Mouse (Mus musculus) embryonic facial prominence, embryonic 11.5 days (tissue): ENCODE results near the gene Scd3. TPM values are rescaled to one million over a fixed set of nuclear protein-coding genes. Genes with fewer than 3 reads are reported as not detected.
A peak's percentile ranks its signal among the peaks of the same experiment; 100 is the strongest.

Source experiments
- ATAC-seq: fragments of 200-750 bp; cut with Nextera tagmentation; replicated peaks from 2 replicates; pipeline ENCODE4 v1.8.0; 2017; ENCODE audit warnings: low read depth; ENCODE audit not compliant: insufficient number of reproducible peaks, low FRiP score, low TSS enrichment
- DNase-seq: peaks from one replicate; pipeline ENCODE4 v3.0.0-alpha.2; 2015; ENCODE audit warnings: low spot score
- H3K27ac ChIP-seq: fragments of 300-500 bp; sonication (generic); replicated peaks from 2 replicates; pipeline ENCODE4 v1.5.1; 2014; ENCODE audit warnings: mild to moderate bottlenecking, low read depth, low read length, control low read depth
- H3K27me3 ChIP-seq: fragments of 300-500 bp; sonication (generic); 2 replicates; pipeline ENCODE4 v1.6.1; 2014; ENCODE audit warnings: mild to moderate bottlenecking, low read length, moderate library complexity, mixed read lengths; ENCODE audit not compliant: control insufficient read depth, insufficient read depth
- H3K36me3 ChIP-seq: fragments of 300-500 bp; sonication (generic); replicated peaks from 2 replicates; pipeline ENCODE4 v1.6.1; 2014; ENCODE audit warnings: low read depth, mild to moderate bottlenecking, low read length, moderate library complexity, mixed read lengths; ENCODE audit not compliant: control insufficient read depth, insufficient read depth
- H3K4me1 ChIP-seq: fragments of 300-500 bp; sonication (generic); 2 replicates; pipeline ENCODE4 v1.6.1; 2014; ENCODE audit warnings: low read length, mixed read lengths; ENCODE audit not compliant: control insufficient read depth, insufficient read depth
- H3K4me2 ChIP-seq: fragments of 300-500 bp; sonication (generic); 2 replicates; pipeline ENCODE4 v1.6.1; 2014; ENCODE audit warnings: low read depth, mild to moderate bottlenecking, control low read depth, low read length, moderate library complexity
- H3K4me3 ChIP-seq: fragments of 300-500 bp; sonication (generic); 2 replicates; pipeline ENCODE4 v1.5.1; 2014; ENCODE audit warnings: low read depth, low read length, control low read depth
- H3K9ac ChIP-seq: fragments of 300-500 bp; sonication (generic); replicated peaks from 2 replicates; pipeline ENCODE4 v1.6.1; 2014; ENCODE audit warnings: mild to moderate bottlenecking, control low read depth, low read length
- H3K9me3 ChIP-seq: fragments of 300-500 bp; sonication (generic); replicated peaks from 2 replicates; pipeline ENCODE4 v1.6.1; 2016; ENCODE audit warnings: mild to moderate bottlenecking, low read length, inconsistent platforms, mixed read lengths; ENCODE audit not compliant: control insufficient read depth
- WGBS: fragments of 180-500 bp; shearing (Covaris S2); extraction: QIAGEN DNeasy Blood & Tissue Kit; methylation state at CpG from one replicate; pipeline ENCODE4 v1.1.7; 2014; 5-methylcytosine and 5-hydroxymethylcytosine counted together
- polyA plus RNA-seq: library from polyadenylated mRNA; unstranded; fragments of >200 nt; fragmentation: Nextera tagmentation; extraction: Ambion mirVana; gene quantifications from 2 replicates; pipeline ENCODE4 v1.2.1, GENCODE M21; 2014

The Scd3 gene
- polyA plus RNA-seq, 1 experiment from 2014 or later: 0.22 TPM

DNA sequence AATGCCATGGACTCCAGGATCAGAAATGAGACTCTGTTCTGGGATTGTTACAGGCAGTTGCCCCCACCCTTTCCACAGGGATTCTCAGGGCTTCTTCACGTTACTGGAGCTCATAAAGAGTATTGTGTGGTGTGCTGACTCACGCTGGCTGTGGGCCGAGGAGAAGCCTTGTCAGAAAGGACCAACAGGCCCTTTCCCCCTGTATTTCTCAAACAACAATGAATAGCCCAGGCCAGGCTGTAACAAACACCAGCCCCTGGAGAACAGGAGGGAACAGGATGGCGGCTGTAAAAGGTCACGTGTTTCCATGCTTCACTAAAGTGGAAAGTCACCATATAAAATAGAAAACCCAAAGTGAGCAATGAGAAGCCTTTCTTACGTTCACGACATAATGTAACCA is 62.2 kb downstream of the Scd3 start:
- H3K9ac ChIP-seq: no peak overlapping the region
- ATAC-seq (no peak), DNase-seq (no peak)
- H3K36me3 ChIP-seq: no peaks in the 10 kb centered on the region
- H3K4me1 ChIP-seq: no peaks in the 10 kb centered on the region
- WGBS: 56% methylated on average over 7 of the region's 7 CpGs
- H3K4me3 ChIP-seq: no peak overlapping the region
- no peaks in the 10 kb centered on the region for H3K9me3 ChIP-seq
- no peak overlapping the region for H3K4me2 ChIP-seq
- H3K27me3 ChIP-seq: no peaks in the 10 kb centered on the region
- no peak overlapping the region for H3K27ac ChIP-seq

DNA sequence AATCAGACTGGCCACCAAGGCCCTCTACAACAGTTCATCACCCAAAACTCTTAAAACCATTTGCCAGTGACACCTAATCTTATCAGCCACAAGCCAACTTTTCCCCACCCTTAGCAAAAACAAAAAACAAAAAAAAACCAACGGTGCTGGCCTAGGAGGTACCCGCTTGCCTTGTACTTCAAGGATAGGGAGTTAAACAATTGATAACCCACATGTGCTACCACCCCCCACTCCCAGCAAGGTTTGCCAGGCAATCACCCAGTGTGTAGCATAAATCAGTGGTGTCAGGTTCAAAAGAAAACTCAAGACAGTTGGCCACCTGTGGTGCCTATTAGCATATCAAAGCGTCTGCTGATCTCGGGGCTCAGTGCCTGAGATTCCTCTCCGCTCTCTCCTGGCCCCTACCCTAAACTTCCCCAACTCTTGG is 62.9 kb downstream of the Scd3 start:
- Histone ChIP-seq H3K27ac (no peak overlapping the region), H3K9ac (no peak overlapping the region), H3K4me3 (no peak overlapping the region), H3K4me2 (no peak overlapping the region), H3K27me3 (no peaks in the 10 kb centered on the region), H3K36me3 (no peaks in the 10 kb centered on the region), H3K9me3 (no peaks in the 10 kb centered on the region), H3K4me1 (no peaks in the 10 kb centered on the region)
- WGBS: 39% methylated on average over 5 of the region's 5 CpGs
- ATAC-seq (no peak), DNase-seq (no peak)

DNA sequence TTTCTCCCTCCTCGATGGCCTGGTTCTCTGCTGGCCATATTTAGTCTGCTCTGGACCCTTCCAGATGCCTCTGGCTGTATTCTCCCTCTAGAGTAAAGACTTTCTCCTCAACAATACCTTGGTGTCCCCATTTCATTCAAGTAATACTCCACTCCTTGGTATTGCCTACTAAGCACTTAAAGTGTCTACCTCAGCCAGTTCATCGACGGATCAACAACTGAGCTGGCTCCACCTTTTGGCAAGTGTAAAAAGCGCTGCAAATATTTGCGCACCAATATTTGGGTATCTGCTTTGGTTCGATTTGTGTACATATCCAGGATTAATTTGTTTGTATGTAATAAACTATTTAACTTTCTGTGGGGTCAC is 63.4 kb downstream of the Scd3 start:
- Histone ChIP-seq H3K9ac (peak overlapping the region; percentile 75), H3K4me3 (peak overlapping the region; percentile 42), H3K9me3 (no peaks in the 10 kb centered on the region), H3K4me1 (no peaks in the 10 kb centered on the region), H3K36me3 (no peaks in the 10 kb centered on the region), H3K4me2 (peak overlapping the region; percentile 78), H3K27me3 (no peaks in the 10 kb centered on the region), H3K27ac (peak overlapping the region; percentile 86)
- 5% methylated on average over 6 of the region's 6 CpGs for WGBS
- DNase-seq (peak; percentile 51), ATAC-seq (no peak; the same call in 1 of the 2 replicates)

DNA sequence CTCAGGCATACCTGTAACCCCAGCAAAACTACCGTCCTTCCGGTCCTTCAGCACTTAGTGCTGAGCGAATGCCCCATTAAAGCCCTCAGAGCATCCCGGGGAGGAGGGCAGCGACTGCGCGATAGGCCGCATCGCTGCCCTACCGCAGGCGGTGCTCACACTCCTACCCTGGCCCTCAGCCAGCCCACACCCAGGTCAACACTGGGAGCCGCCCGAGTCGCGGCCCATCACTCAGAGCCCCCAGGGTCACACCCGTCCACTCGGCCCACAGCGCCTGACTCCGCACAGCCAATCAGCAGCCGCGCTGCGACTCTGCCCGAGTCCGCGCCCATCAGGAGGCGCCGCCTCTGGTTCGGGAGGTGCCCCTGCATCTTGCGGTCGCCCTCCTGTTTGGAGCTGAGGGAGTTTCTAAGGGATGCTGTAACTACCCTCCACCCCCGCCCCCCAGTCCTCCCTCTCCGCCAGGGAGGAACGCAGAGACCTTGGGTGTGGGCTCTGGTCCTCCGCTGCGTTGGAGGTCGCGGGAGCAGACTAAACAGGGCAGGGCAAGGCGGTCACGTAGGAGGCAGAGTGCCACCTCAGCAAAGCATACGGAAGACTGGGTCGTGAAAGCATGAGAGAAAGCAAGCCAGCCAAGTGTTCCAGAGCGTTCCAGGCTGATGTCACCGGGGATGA is 63.9 kb downstream of the Scd3 start:
- H3K36me3 ChIP-seq: no peaks in the 10 kb centered on the region
- H3K27ac ChIP-seq: peak overlapping the region; percentile 86
- no peaks in the 10 kb centered on the region for H3K27me3 ChIP-seq
- H3K4me2 ChIP-seq: peak overlapping the region; percentile 78
- DNase-seq (peak; percentile 94), ATAC-seq (peak; percentile 99)
- no peaks in the 10 kb centered on the region for H3K4me1 ChIP-seq
- H3K9me3 ChIP-seq: no peaks in the 10 kb centered on the region
- H3K4me3 ChIP-seq: peak overlapping the region; percentile 42
- WGBS: under 1% methylated on average over 43 of the region's 43 CpGs
- H3K9ac ChIP-seq: peak overlapping the region; percentile 75

DNA sequence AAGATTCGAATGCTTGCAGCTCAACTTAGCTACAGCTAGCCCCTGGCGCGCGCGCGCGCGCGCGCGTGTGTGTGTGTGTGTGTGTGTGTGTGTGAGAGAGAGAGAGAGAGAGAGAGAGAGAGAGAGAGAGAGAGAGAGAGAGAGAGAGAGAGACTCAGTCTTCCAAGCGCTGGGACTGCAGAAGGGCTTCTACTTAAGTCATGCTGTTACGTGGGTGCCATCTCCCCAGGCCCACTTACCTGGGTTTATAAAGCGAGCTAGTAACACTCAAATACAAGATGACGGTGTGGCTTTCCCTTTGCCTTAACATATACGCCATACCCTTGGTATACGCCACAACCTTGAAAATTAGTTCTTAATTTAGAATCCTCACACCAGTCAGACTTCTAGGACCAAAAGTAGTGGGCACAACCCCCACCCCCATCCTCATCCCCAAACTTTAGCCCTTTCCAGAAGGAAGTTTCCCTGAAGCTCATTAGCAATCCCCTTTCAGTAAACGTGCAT is 64.5 kb downstream of the Scd3 start:
- Histone ChIP-seq H3K4me1 (no peaks in the 10 kb centered on the region), H3K36me3 (no peaks in the 10 kb centered on the region), H3K9ac (peak overlapping the region; percentile 75), H3K4me2 (peak overlapping the region; percentile 78), H3K9me3 (no peaks in the 10 kb centered on the region), H3K27ac (peak overlapping the region; percentile 86), H3K27me3 (no peaks in the 10 kb centered on the region), H3K4me3 (peak overlapping the region; percentile 42)
- WGBS: 11% methylated on average over 18 of the region's 18 CpGs
- no peak for DNase-seq
- ATAC-seq: no peak

DNA sequence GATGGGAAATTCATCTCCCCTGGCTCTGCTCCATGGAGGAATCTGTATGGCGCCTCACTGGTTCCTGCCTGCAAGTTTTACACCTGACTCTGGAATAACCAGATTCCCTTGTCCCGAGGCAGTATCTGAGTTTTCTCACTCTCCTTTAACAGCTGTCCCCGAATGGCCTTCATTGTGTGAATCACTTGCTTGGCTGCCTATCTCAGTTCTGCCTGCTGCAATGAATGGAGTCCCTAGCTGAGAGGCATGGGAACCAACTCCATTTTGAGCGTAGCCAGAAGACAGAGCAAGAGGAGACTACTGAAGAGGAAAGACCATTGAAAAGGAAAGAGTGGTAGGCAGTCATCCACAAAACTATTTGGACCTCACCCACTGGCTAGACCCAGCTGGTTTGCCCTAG is 70.6 kb downstream of the Scd3 start:
- H3K27me3 ChIP-seq: no peaks in the 10 kb centered on the region
- H3K9me3 ChIP-seq: no peaks in the 10 kb centered on the region
- WGBS: 85% methylated on average over 4 of the region's 4 CpGs
- no peak overlapping the region for H3K4me2 ChIP-seq
- no peak for ATAC-seq
- DNase-seq: no peak
- H3K4me1 ChIP-seq: no peaks in the 10 kb centered on the region
- no peak overlapping the region for H3K4me3 ChIP-seq
- H3K9ac ChIP-seq: no peak overlapping the region
- no peak overlapping the region for H3K27ac ChIP-seq
- no peaks in the 10 kb centered on the region for H3K36me3 ChIP-seq

DNA sequence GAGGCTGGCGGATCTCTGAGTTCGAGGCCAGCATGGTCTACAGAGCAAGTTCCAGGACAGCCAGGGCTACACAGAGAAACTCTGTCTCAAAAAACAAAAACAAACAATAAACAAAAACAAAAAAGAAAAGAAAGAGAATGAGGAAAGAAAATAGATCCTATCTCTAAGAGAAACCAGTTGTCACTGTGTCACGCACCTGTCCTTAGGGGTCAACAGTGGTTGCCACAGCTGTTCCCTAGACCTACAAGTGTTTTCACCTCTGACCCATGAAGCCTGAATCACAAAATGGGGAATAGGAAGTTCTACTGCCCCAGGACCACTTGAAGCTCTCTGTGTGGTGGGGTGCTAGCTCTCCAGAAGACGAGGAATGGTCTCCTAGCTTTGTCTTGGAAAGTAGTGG is 71.4 kb downstream of the Scd3 start:
- H3K4me1 ChIP-seq: no peaks in the 10 kb centered on the region
- H3K4me3 ChIP-seq: no peak overlapping the region
- WGBS: 90% methylated on average over 4 of the region's 4 CpGs
- ATAC-seq (no peak), DNase-seq (no peak)
- no peaks in the 10 kb centered on the region for H3K36me3 ChIP-seq
- no peaks in the 10 kb centered on the region for H3K9me3 ChIP-seq
- no peak overlapping the region for H3K27ac ChIP-seq
- no peaks in the 10 kb centered on the region for H3K27me3 ChIP-seq
- H3K9ac ChIP-seq: no peak overlapping the region
- no peak overlapping the region for H3K4me2 ChIP-seq

DNA sequence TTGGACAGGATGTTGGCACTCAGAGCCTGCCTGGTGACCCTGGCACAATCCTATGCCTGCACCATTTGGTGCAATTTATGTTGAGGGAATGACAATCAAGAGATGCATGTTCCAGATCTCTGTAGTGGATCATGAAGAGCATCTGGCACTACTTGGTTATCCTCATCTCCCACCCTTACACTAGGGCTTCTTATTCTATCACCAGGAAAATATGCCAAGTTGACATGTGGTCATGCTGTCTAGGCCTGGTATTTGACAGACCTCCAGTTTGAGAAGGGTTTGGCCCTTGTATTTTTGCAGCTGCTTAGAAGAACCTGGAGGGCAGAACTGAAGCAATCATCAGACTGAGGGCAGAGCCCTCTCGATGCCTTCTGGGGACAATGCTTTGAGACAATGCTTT is 72.3 kb downstream of the Scd3 start:
- no peak overlapping the region for H3K4me2 ChIP-seq
- no peaks in the 10 kb centered on the region for H3K36me3 ChIP-seq
- no peaks in the 10 kb centered on the region for H3K27me3 ChIP-seq
- WGBS: 93% methylated on average over 1 of the region's 1 CpGs
- H3K4me1 ChIP-seq: no peaks in the 10 kb centered on the region
- no peaks in the 10 kb centered on the region for H3K9me3 ChIP-seq
- no peak overlapping the region for H3K9ac ChIP-seq
- no peak for ATAC-seq
- no peak for DNase-seq
- no peak overlapping the region for H3K4me3 ChIP-seq
- no peak overlapping the region for H3K27ac ChIP-seq
